Mouse (Mus musculus) forebrain, postnatal 0 days (tissue): ENCODE data around the gene Atp6v1c2. TPM values are rescaled to one million over a fixed set of nuclear protein-coding genes. Genes with fewer than 3 reads are reported as not detected.

Experiments
- ATAC-seq: fragments of 200-750 bp; cut with Nextera tagmentation; 2 replicates; pipeline ENCODE4 v1.8.0; 2017; ENCODE audit warnings: mild to moderate bottlenecking, moderate library complexity
- DNase-seq: peaks from one replicate; pipeline ENCODE4 v3.0.0-alpha.2; 2015
- H3K27ac ChIP-seq: fragments of 300-500 bp; sonication (generic); 2 replicates; pipeline ENCODE4 v1.5.1; 2014; ENCODE audit warnings: low read depth, mild to moderate bottlenecking, antibody characterized with exemption, low read length, moderate library complexity, mixed read lengths
- H3K27me3 ChIP-seq: fragments of 300-500 bp; sonication (generic); 2 replicates; pipeline ENCODE4 v1.6.1; 2014; ENCODE audit warnings: mild to moderate bottlenecking, low read length, mixed read lengths; ENCODE audit not compliant: insufficient read depth
- H3K36me3 ChIP-seq: fragments of 300-500 bp; sonication (generic); 2 replicates; pipeline ENCODE4 v1.6.1; 2014; ENCODE audit warnings: mild to moderate bottlenecking, moderate library complexity; ENCODE audit not compliant: insufficient read depth
- H3K4me1 ChIP-seq: fragments of 300-500 bp; sonication (generic); 2 replicates; pipeline ENCODE4 v1.6.1; 2014; ENCODE audit warnings: antibody characterized with exemption; ENCODE audit not compliant: insufficient read depth
- H3K4me2 ChIP-seq: fragments of 300-500 bp; sonication (generic); 2 replicates; pipeline ENCODE4 v1.6.1; 2014; ENCODE audit warnings: low read depth, mild to moderate bottlenecking, moderate library complexity
- H3K4me3 ChIP-seq: fragments of 300-500 bp; sonication (generic); 2 replicates; pipeline ENCODE4 v1.5.1; 2014; ENCODE audit warnings: low read depth, low read length, mixed read lengths
- H3K9ac ChIP-seq: fragments of 300-500 bp; sonication (generic); 2 replicates; pipeline ENCODE4 v1.6.1; 2014; ENCODE audit warnings: mild to moderate bottlenecking
- H3K9me3 ChIP-seq: fragments of 300-500 bp; sonication (generic); 2 replicates; pipeline ENCODE4 v1.6.1; 2016; ENCODE audit warnings: low read length
- CTCF ChIP-seq: sonication (generic); IDR thresholded peaks from 2 replicates; pipeline ENCODE4 v1.5.1; 2016; ENCODE audit warnings: antibody characterized with exemption, control low read depth, low read depth
- WGBS: fragments of 180-500 bp; shearing (Covaris S2); extraction: QIAGEN DNeasy Blood & Tissue Kit; methylation state at CpG from one replicate; pipeline ENCODE4 v1.1.7; 2014; 5-methylcytosine and 5-hydroxymethylcytosine counted together
- polyA plus RNA-seq: library from polyadenylated mRNA; unstranded; fragments of >200 nt; fragmentation: Nextera tagmentation; extraction: Ambion mirVana; gene quantifications from 2 replicates; pipeline ENCODE4 v1.2.1, GENCODE M21; 2015
- total RNA-seq: library from RNA; depleted of rRNA; stranded (reverse); fragments of >200 nt; gene quantifications from 2 replicates; pipeline ENCODE4 v1.2.3, GENCODE M21; 2014

Gene Atp6v1c2
- total and polyA plus RNA-seq, 2 experiments from 2014 or later = 0.86 to 1.6 TPM

DNA sequence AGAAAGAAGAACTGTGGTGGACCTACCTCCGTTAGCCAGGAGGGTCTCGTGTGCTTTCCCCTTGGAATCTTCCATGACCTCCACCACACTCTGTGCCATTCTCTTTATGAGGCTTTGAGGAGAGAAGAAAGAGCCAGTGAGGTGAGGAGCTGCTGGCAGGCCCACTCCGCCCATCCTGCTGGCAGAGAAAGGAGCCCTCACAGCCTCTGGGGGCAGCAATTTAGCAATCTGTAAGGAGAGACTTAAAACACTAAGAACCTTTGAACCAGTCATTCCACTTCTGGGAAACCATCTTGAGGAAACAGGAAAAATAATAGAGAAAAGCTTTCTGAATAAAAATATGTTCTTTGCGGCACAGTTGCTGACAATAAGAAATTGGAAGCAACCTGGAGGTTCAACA, 20.9 kb downstream of the Atp6v1c2 start:
- H3K27ac ChIP-seq = no peak overlapping the region
- ATAC-seq = no peak
- no peaks in the 10 kb centered on the region for H3K4me1 ChIP-seq
- H3K9ac ChIP-seq = no peak overlapping the region
- H3K4me2 ChIP-seq = no peak overlapping the region
- 31% methylated on average over 4 of the region's 4 CpGs for WGBS
- no peak overlapping the region for H3K4me3 ChIP-seq
- no peaks in the 10 kb centered on the region for H3K9me3 ChIP-seq
- TF ChIP-seq CTCF = no peak
- no peaks in the 10 kb centered on the region for H3K36me3 ChIP-seq
- no peaks in the 10 kb centered on the region for H3K27me3 ChIP-seq
- no peak for DNase-seq

DNA sequence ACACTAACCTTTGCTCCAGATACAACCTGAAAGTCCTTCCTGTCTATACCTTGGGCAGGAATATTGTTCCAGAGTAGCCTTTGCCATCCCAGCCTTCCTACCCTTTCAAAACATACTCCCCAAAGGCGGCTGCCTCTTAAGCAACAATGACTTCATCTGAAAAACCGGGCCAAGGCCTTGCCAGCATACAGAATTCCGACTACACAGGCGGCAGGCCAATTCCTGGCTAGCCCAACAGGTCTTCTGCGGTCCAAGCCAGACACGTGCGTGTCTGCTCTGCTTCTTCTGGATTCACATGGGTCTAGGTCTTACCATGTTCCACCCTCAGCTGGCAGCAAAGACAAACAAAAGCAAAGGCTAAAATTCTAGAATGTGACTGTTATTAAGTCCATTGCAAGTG, 23.7 kb downstream of the Atp6v1c2 start:
- H3K9me3 ChIP-seq = no peaks in the 10 kb centered on the region
- DNase-seq = no peak
- no peaks in the 10 kb centered on the region for H3K27me3 ChIP-seq
- no peak overlapping the region for H3K4me2 ChIP-seq
- H3K36me3 ChIP-seq = no peaks in the 10 kb centered on the region
- 74% methylated on average over 7 of the region's 7 CpGs for WGBS
- no peaks in the 10 kb centered on the region for H3K4me1 ChIP-seq
- no peak overlapping the region for H3K9ac ChIP-seq
- H3K27ac ChIP-seq = no peak overlapping the region
- no peak overlapping the region for H3K4me3 ChIP-seq
- no peak for ATAC-seq
- TF ChIP-seq CTCF = no peak

DNA sequence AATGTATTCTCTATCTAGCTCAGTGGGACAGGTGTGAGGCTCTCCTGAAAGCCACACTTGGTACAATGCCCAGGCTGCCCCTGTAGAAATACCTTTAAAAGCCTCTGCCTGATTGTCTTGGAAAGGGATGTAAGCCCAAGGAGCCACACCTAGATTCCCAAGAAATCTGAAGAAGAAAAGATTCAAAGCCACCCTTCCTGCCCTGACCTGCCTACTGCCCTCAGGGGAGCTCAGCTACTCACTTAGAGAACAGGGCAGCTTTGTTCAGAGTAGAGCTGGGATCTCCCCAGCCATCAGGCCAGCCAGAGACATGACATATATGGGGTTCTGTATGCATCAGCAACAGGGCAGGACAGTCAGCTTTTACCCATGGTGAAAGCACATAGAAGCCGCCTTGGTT, 29.3 kb downstream of the Atp6v1c2 start:
- WGBS = 92% methylated on average over 1 of the region's 1 CpGs
- no peak for ATAC-seq
- no peaks in the 10 kb centered on the region for H3K4me1 ChIP-seq
- DNase-seq = no peak
- no peak overlapping the region for H3K4me3 ChIP-seq
- H3K9ac ChIP-seq = no peak overlapping the region
- H3K9me3 ChIP-seq = no peaks in the 10 kb centered on the region
- H3K4me2 ChIP-seq = no peak overlapping the region
- H3K27me3 ChIP-seq = no peaks in the 10 kb centered on the region
- TF ChIP-seq CTCF = no peak
- H3K27ac ChIP-seq = no peak overlapping the region
- no peaks in the 10 kb centered on the region for H3K36me3 ChIP-seq

DNA sequence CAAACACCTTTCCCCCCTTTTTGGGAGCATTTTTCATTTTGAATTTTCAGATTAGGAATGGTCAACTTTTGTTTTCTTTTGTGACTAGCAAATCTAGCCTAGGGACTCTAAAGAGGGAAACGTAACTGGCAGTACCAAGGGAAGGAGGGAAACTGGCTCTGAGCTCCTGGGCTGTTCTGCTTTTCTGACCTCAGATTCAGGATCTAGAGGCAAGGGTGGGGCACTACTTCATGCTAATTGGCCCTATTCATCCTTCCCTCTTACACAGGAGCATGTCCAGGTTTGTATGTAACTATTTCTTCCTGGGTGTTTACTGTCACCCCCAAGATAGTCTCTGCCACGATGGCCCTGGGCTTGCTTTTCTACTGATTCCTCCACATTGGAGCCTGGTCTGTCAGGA, 32.3 kb downstream of the Atp6v1c2 start:
- Histone ChIP-seq H3K4me3 (no peak overlapping the region), H3K27ac (no peak overlapping the region), H3K9me3 (no peaks in the 10 kb centered on the region), H3K27me3 (no peaks in the 10 kb centered on the region), H3K9ac (no peak overlapping the region), H3K4me2 (no peak overlapping the region), H3K4me1 (no peaks in the 10 kb centered on the region), H3K36me3 (no peaks in the 10 kb centered on the region)
- DNase-seq (no peak), ATAC-seq (no peak)
- WGBS = 77% methylated on average over 2 of the region's 2 CpGs
- no peak for TF ChIP-seq CTCF

DNA sequence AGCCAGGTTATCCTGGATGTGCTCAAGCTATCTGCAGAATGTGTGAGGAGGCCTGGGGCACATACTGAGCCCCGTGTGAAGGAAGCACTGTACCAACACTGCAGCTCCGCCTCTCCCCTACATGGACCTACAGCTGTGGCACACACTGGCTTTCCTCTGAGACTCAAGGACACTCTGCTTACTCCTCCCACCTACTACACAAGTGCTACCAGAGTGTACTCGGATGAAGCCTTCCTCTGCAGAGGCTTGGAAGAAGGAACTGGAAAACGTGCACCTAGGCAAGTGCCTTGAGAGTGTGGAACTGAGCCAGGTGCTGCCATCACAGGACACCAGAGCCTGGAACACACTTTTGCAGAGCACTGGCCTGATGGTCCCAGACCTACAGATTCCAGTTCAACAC, 38.6 kb downstream of the Atp6v1c2 start:
- WGBS = 70% methylated on average over 4 of the region's 4 CpGs
- TF ChIP-seq CTCF = no peak
- ATAC-seq = no peak

DNA sequence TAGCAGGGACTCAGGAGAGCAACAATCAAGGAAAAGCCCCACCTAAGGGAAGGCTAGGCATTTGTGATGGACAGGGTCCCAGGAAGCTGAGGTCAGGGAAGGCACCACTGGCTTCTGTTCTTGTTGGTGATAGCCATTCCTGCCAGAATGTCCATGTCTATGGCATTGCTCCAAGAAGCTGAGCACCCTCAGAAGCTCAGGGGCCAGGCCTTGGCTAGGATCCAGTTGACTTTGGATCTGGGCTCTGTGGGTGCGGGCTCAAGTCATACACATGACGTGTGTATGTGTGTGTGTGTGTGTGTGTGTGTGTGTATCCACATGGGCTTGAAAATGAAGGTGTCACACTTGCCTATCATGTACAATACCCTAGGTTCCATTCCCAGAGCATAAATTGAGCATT, 39.2 kb downstream of the Atp6v1c2 start:
- peaks cover 5% of the 10 kb centered on the region for H3K36me3 ChIP-seq
- H3K4me3 ChIP-seq = no peak overlapping the region
- ATAC-seq (no peak), DNase-seq (no peak)
- H3K27ac ChIP-seq = no peak overlapping the region
- no peak for TF ChIP-seq CTCF
- H3K27me3 ChIP-seq = no peaks in the 10 kb centered on the region
- no peaks in the 10 kb centered on the region for H3K9me3 ChIP-seq
- H3K9ac ChIP-seq = no peak overlapping the region
- no peaks in the 10 kb centered on the region for H3K4me1 ChIP-seq
- 84% methylated on average over 2 of the region's 2 CpGs for WGBS
- H3K4me2 ChIP-seq = no peak overlapping the region

More for the DNA sequence above, 38.6 kb downstream of the Atp6v1c2 start:
- no peak overlapping the region for H3K27ac ChIP-seq
- no peak overlapping the region for H3K9ac ChIP-seq
- H3K4me2 ChIP-seq = no peak overlapping the region
- H3K4me3 ChIP-seq = no peak overlapping the region
- no peaks in the 10 kb centered on the region for H3K27me3 ChIP-seq
- no peaks in the 10 kb centered on the region for H3K36me3 ChIP-seq
- H3K4me1 ChIP-seq = no peaks in the 10 kb centered on the region
- no peak for DNase-seq
- H3K9me3 ChIP-seq = no peaks in the 10 kb centered on the region

DNA sequence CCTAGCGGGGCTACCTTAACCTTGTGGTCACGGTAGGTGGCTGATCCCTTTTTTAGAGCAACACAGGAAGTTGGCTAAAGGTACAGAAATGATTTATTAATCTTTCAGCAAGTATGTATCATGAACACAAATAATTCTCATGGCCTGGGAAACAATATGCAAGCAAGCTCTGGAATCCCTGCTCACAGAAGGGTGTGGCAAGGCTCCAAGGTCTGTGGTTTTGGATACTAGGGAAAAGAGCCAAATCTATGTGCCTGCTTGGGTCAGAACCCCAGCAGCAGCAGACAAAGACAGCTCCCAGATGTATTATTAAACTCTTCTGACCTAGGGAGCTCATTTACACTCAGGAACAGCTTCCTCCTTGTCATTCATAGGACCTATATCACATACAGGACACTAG, 40.1 kb downstream of the Atp6v1c2 start:
- no peak overlapping the region for H3K4me2 ChIP-seq
- H3K36me3 ChIP-seq = peaks cover 14% of the 10 kb centered on the region
- H3K27ac ChIP-seq = no peak overlapping the region
- H3K4me1 ChIP-seq = no peaks in the 10 kb centered on the region
- ATAC-seq (no peak), DNase-seq (no peak)
- WGBS = 80% methylated on average over 2 of the region's 2 CpGs
- H3K4me3 ChIP-seq = no peak overlapping the region
- H3K9me3 ChIP-seq = no peaks in the 10 kb centered on the region
- no peak for TF ChIP-seq CTCF
- H3K9ac ChIP-seq = no peak overlapping the region
- no peaks in the 10 kb centered on the region for H3K27me3 ChIP-seq

DNA sequence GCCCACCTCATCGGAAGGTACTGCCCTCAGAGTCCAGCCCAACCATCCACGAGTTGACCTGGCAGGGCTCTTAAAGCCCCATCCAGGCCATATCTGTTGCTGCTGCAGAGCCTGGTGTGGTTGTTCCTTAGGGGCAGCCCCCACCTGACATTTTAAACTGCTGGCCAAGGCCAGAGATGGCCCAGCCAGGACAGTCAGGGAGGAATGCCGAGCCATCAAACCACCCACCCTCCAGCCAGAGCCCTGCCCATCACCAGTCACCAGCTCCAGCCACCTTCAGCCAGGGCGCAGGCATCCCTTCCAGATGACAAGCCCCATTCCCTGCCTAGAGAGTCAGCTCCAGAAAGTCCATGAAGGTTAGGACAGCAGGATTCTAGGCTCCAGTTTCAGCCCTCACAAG, 40.7 kb downstream of the Atp6v1c2 start:
- Histone ChIP-seq H3K4me2 (no peak overlapping the region), H3K27me3 (no peaks in the 10 kb centered on the region), H3K9me3 (no peaks in the 10 kb centered on the region), H3K9ac (no peak overlapping the region), H3K4me3 (no peak overlapping the region), H3K4me1 (no peaks in the 10 kb centered on the region), H3K27ac (no peak overlapping the region), H3K36me3 (peaks cover 20% of the 10 kb centered on the region)
- TF ChIP-seq CTCF = no peak
- DNase-seq (no peak), ATAC-seq (no peak)
- 84% methylated on average over 4 of the region's 4 CpGs for WGBS
